In genomic region chr11:69655264-69656064, GRCm38 (mm10) we compare ENCODE assay signal across 8 mouse cellular contexts. TPM values are rescaled to one million over a fixed set of nuclear protein-coding genes. Genes with fewer than 3 reads are reported as not detected.
A peak's percentile ranks its signal among the peaks of the same experiment; 100 is the strongest.
DNase-seq lines count a peak whose midpoint lies in the region; ATAC-seq and TF ChIP-seq lines count a peak whose summit lies in the region.

Gene Sox15, plus strand, starts transcription at chr11:69655314.

- TF ChIP-seq CTCF in bone marrow macrophage, adult 2 months (IDR thresholded peaks at IDR 0.05; ENCODE audit: low read depth, low read length): no peak
- TF ChIP-seq CTCF in embryonic fibroblast, embryonic 13.5 days (IDR thresholded peaks at IDR 0.05; ENCODE audit: borderline replicate concordance, insufficient read depth, low read length): peak; percentile 80
- peak; percentile 84 for TF ChIP-seq CTCF in lung, embryonic 14.5 days (IDR thresholded peaks at IDR 0.05; ENCODE audit: low read depth)

- peak within 1 kb of the TSS; percentile 32; the same call in 1 of the 2 replicates for H3K9ac ChIP-seq in heart, embryonic 15.5 days
- no peak within 1 kb of the TSS for H3K9ac ChIP-seq in lung, embryonic 14.5 days

- no peaks in the 10 kb centered on the region for H3K27me3 ChIP-seq in heart, embryonic 15.5 days
- H3K27me3 ChIP-seq in lung, embryonic 14.5 days (ENCODE audit: insufficient read depth, low read length): no peaks in the 10 kb centered on the region

- no peaks in the 10 kb centered on the region for H3K9me3 ChIP-seq in heart, embryonic 15.5 days (replicated peaks)
- no peaks in the 10 kb centered on the region for H3K9me3 ChIP-seq in lung, embryonic 14.5 days (ENCODE audit: low read depth, low read length)

- no peak within 1 kb of the TSS for H3K4me3 ChIP-seq in bone marrow macrophage, adult 2 months (ENCODE audit: insufficient read depth, low read length)
- no peak within 1 kb of the TSS for H3K4me3 ChIP-seq in embryonic fibroblast, embryonic 13.5 days (ENCODE audit: insufficient read depth, low read length)
- H3K4me3 ChIP-seq in heart, embryonic 15.5 days: no peak within 1 kb of the TSS
- H3K4me3 ChIP-seq in lung, embryonic 14.5 days (ENCODE audit: low read depth, low read length): no peak within 1 kb of the TSS

- 0 out of 2 replicates have a peak, but pooled peaks have one; percentile 55 for ATAC-seq in heart, embryonic 15.5 days (replicated peaks; ENCODE audit: insufficient number of reproducible peaks, insufficient read depth, low FRiP score, low read depth)
- peak; percentile 83 for ATAC-seq in lung, embryonic 14.5 days (ENCODE audit: insufficient read depth)

- peak within 1 kb of the TSS; percentile 64 for H3K27ac ChIP-seq in bone marrow macrophage, adult 2 months (ENCODE audit: insufficient read depth, low read depth, low read length)
- no peak within 1 kb of the TSS for H3K27ac ChIP-seq in embryonic fibroblast, embryonic 13.5 days (ENCODE audit: insufficient read depth, low read length)
- peak within 1 kb of the TSS; percentile 24; the same call in 1 of the 2 replicates for H3K27ac ChIP-seq in heart, embryonic 15.5 days
- peak within 1 kb of the TSS; percentile 33; the same call in 1 of the 2 replicates for H3K27ac ChIP-seq in lung, embryonic 14.5 days (ENCODE audit: low read depth)

- peaks cover 74% of the 10 kb centered on the region for H3K36me3 ChIP-seq in heart, embryonic 15.5 days
- H3K36me3 ChIP-seq in lung, embryonic 14.5 days (ENCODE audit: insufficient read depth): peaks cover 72% of the 10 kb centered on the region

- WGBS in heart, embryonic 15.5 days: 20% methylated on average over 34 of the region's 34 CpGs
- WGBS in lung, embryonic 14.5 days: 19% methylated on average over 34 of the region's 34 CpGs

- peak within 1 kb of the TSS; percentile 39; the same call in 1 of the 2 replicates for H3K4me2 ChIP-seq in heart, embryonic 15.5 days
- H3K4me2 ChIP-seq in lung, embryonic 14.5 days: peak within 1 kb of the TSS; percentile 32

- peak; percentile 90 for DNase-seq in ES-CJ7 (ENCODE audit: low read depth, low spot score)
- peak; percentile 68 to 87 for DNase-seq in kidney, postnatal 36 days
- DNase-seq in lung, embryonic 14.5 days: peak; percentile 93
- DNase-seq in retina, adult 2 months (ENCODE audit: low read depth, low spot score): peak; percentile 47
- DNase-seq in natural killer cell, adult 2 months (ENCODE audit: low spot score in 2 of 2): no peak

- peaks cover 12% of the 10 kb centered on the region for H3K4me1 ChIP-seq in bone marrow macrophage, adult 2 months (ENCODE audit: control insufficient read depth, insufficient read depth, low read length)
- H3K4me1 ChIP-seq in embryonic fibroblast, embryonic 13.5 days (ENCODE audit: control insufficient read depth, insufficient read depth, low read length): 0 out of 2 replicates have a peak, but pooled peaks cover 4% of the 10 kb centered on the region
- peaks cover 19% of the 10 kb centered on the region for H3K4me1 ChIP-seq in heart, embryonic 15.5 days (replicated peaks)
- H3K4me1 ChIP-seq in lung, embryonic 14.5 days (ENCODE audit: insufficient read depth): no peaks in the 10 kb centered on the region

- TF ChIP-seq POLR2A in bone marrow macrophage, adult 2 months (IDR thresholded peaks at IDR 0.05; ENCODE audit: borderline replicate concordance, low read depth, low read length): no peak
- TF ChIP-seq POLR2A in embryonic fibroblast, embryonic 13.5 days (IDR thresholded peaks at IDR 0.05; ENCODE audit: low read depth, low read length): no peak

RNA-seq across cellular contexts. Expression of gene Sox15, which starts in this region (rescaled TPM):
- not detected in 2 replicates for polyA plus RNA-seq in bone marrow macrophage, adult 2 months (2012; ENCODE audit: insufficient read depth, insufficient read length, missing spikeins)
- not detected in 2 replicates for polyA plus RNA-seq in embryonic fibroblast, embryonic 13.5 days (2011; ENCODE audit: insufficient read length, low read depth, missing spikeins)
- 0.22 TPM in 1 of 2 replicates, not detected in the other for polyA plus RNA-seq in heart, embryonic 15.5 days (2015; fragmentation: Nextera tagmentation; extraction: Ambion mirVana)
- not detected in 2 replicates for polyA plus RNA-seq in lung, embryonic 14.5 days (2014; fragmentation: Nextera tagmentation; extraction: Ambion mirVana)

Comparison
In these comparisons a context has a peak if more than half of its experiments do, and no peak if none do; other contexts are left out.
1. Peak in ATAC-seq, H3K27ac ChIP-seq, H3K9ac ChIP-seq and H3K4me2 ChIP-seq in heart, embryonic 15.5 days; RNA of the gene not detected or under 1 TPM.
2. Peak in DNase-seq, ATAC-seq, H3K27ac ChIP-seq and H3K4me2 ChIP-seq in lung, embryonic 14.5 days; RNA of the gene not detected or under 1 TPM.
3. DNase-seq: peak in ES-CJ7 (single experiment), kidney, postnatal 36 days (2 of 2) and retina, adult 2 months (single experiment); none in natural killer cell, adult 2 months (0 of 2).